In genomic region chr5:141029364-141029763, GRCm38 (mm10) we compare ENCODE assay signal across 15 mouse cellular contexts. TPM values are rescaled to one million over a fixed set of nuclear protein-coding genes. Genes with fewer than 3 reads are reported as not detected.
"Had no signal": no experiment of that assay in that cellular context is flagged by ENCODE, and none has a peak within 500 bp of the region (broad histone marks: within the 10 kb centered on the region; RNA-seq: fewer than 3 reads in every experiment).

No protein-coding gene starts in this region.

- H3K27me3 ChIP-seq: limb, embryonic 12.5 days; midbrain, embryonic 12.5 days; neural tube, embryonic 13.5 days had no signal

- ATAC-seq: midbrain, embryonic 16.5 days had no signal

- H3K36me3 ChIP-seq: limb, embryonic 12.5 days; midbrain, embryonic 12.5 days; neural tube, embryonic 13.5 days had no signal

- H3K4me2 ChIP-seq: limb, embryonic 12.5 days; midbrain, embryonic 12.5 days; neural tube, embryonic 13.5 days had no signal

- H3K4me3 ChIP-seq: limb, embryonic 12.5 days; midbrain, embryonic 12.5 days; neural tube, embryonic 13.5 days had no signal

- H3K9me3 ChIP-seq: limb, embryonic 12.5 days; midbrain, embryonic 12.5 days; neural tube, embryonic 13.5 days had no signal

- H3K9ac ChIP-seq: limb, embryonic 12.5 days; liver, embryonic 14.5 days; midbrain, embryonic 12.5 days; neural tube, embryonic 13.5 days had no signal

- H3K27ac ChIP-seq: kidney, postnatal 0 days; limb, embryonic 12.5 days; liver, embryonic 14.5 days; midbrain, embryonic 12.5 days; neural tube, embryonic 13.5 days; stomach, postnatal 0 days had no signal

- H3K4me1 ChIP-seq: limb, embryonic 12.5 days; midbrain, embryonic 12.5 days; neural tube, embryonic 13.5 days had no signal

- DNase-seq: kidney, adult 11 months; kidney, adult 9 months; kidney, postnatal 36 days; layer of hippocampus, adult 9-11 months; layer of hippocampus, postnatal 36 days; lung, adult 18-20 months; thymus, adult 2 months; thymus, postnatal 25 days had no signal

RNA-seq across cellular contexts. Expression of gene Card11, which starts 29.0 kb away (rescaled TPM):
- polyA plus RNA-seq: midbrain, embryonic 16.5 days had no signal
